Mouse (Mus musculus): ENCODE data around the gene Gm47791.

Gene Gm47791

DNA sequence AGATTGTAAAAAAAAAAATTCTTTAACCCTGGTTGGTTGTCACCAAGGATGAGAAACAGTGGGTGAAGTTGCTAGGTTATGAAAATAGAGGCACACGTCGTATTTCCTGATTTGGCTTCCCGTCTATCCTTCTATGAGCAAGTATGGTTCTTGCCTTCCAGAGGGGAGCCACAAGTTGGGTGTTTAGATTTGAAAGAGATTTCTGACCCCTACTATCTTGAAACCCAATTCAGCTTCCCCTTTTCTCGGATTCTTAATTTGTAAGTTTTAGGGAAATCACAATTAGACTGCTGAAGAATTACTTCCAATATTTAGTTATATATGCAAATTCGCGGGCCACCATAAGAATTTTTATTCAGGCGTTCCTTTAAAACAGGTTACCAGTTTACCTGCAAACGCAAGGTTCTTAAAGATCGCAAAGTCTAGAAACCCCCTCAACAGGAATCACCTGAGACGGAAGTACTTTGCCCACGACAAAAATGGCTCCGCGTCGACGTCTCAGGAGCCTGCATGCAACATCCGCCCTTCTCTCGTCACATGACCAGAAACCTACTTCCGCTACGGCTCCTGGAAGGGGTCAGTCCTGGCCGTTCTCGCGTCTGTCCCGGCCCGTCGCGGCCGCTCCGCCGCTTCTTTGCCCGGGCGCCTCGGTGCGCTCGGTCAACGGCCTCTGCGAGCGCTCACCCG is 46.6 kb downstream of the Gm47791 start, which contains the start of gene Mff:
Mff (plus strand) TSS at position 552 of the 687 bp plus-strand sequence.
- DNase-seq (ENCODE audit: low spot score) = peak; percentile 96

Data from lung, postnatal 25 days (tissue).